Mouse (Mus musculus) myocyte (in vitro differentiated cells): Measurements from ENCODE around the gene Spag5. TPM values are rescaled to one million over a fixed set of nuclear protein-coding genes. Genes with fewer than 3 reads are reported as not detected.
A peak's percentile ranks its signal among the peaks of the same experiment; 100 is the strongest.

Experiments used
- H3K27me3 ChIP-seq: one replicate; pipeline ENCODE4 v1.6.1; 2011; ENCODE audit not compliant: control insufficient read depth, insufficient read depth, insufficient read length
- H3K36me3 ChIP-seq: one replicate; pipeline ENCODE4 v1.6.1; 2011; ENCODE audit not compliant: control insufficient read depth, insufficient read depth
- H3K4me2 ChIP-seq: one replicate; pipeline ENCODE4 v1.6.1; 2011; ENCODE audit warnings: low read depth, control low read depth
- H3K4me3 ChIP-seq: one replicate; pipeline ENCODE4 v1.5.1; 2011; ENCODE audit warnings: mild to moderate bottlenecking, control low read depth, moderate library complexity
- H3K79me2 ChIP-seq: one replicate; pipeline ENCODE4 v1.6.1; 2011; ENCODE audit not compliant: control insufficient read depth, insufficient read depth
- H3ac ChIP-seq: one replicate; pipeline ENCODE4 v1.6.1; 2011; ENCODE audit not compliant: control insufficient read depth, insufficient read length
- CEBPB ChIP-seq: IDR thresholded peaks from 2 replicates; pipeline ENCODE4 v1.6.1; 2011; ENCODE audit warnings: mild to moderate bottlenecking, moderate library complexity; ENCODE audit not compliant: poor library complexity, insufficient read depth, severe bottlenecking
- E2F4 ChIP-seq: IDR thresholded peaks from one replicate; pipeline ENCODE4 v1.6.1; 2011; ENCODE audit warnings: mild to moderate bottlenecking, control low read depth, moderate library complexity; ENCODE audit not compliant: insufficient read depth
- MAX ChIP-seq: IDR thresholded peaks from one replicate; pipeline ENCODE4 v1.6.1; 2011; ENCODE audit warnings: low read depth, mild to moderate bottlenecking, control low read depth
- MYOD1 ChIP-seq, 3 experiments: IDR thresholded peaks; one replicate each; pipeline ENCODE4 v1.6.1; 2011; ENCODE audit warnings: control low read depth in 2 of 3, low read depth in 2 of 3, mild to moderate bottlenecking in 2 of 3, moderate library complexity in 1 of 3; ENCODE audit not compliant: insufficient read length in 2 of 3, control insufficient read depth in 1 of 3
- MYOG ChIP-seq, 3 experiments: IDR thresholded peaks; one replicate each; pipeline ENCODE4 v1.6.1; 2011; ENCODE audit warnings: control low read depth in 2 of 3, low read depth in 2 of 3, mild to moderate bottlenecking in 2 of 3; ENCODE audit not compliant: insufficient read length in 2 of 3, control insufficient read depth in 1 of 3, insufficient read depth in 1 of 3
- POLR2A ChIP-seq: IDR thresholded peaks from one replicate; pipeline ENCODE4 v1.6.1; 2011; ENCODE audit warnings: low read depth, mild to moderate bottlenecking, control low read depth, moderate library complexity; ENCODE audit not compliant: insufficient read length
- POLR2AphosphoS2 ChIP-seq: IDR thresholded peaks from one replicate; pipeline ENCODE4 v1.6.1; 2011; ENCODE audit warnings: low read depth, control low read depth; ENCODE audit not compliant: insufficient read length
- REST ChIP-seq: IDR thresholded peaks from one replicate; pipeline ENCODE4 v1.6.1; 2011; ENCODE audit warnings: mild to moderate bottlenecking, control low read depth, moderate library complexity; ENCODE audit not compliant: insufficient read depth, insufficient read length
- SRF ChIP-seq: IDR thresholded peaks from one replicate; pipeline ENCODE4 v1.6.1; 2011; ENCODE audit warnings: low read depth; ENCODE audit not compliant: control insufficient read depth, insufficient read length
- TCF12 ChIP-seq: IDR thresholded peaks from one replicate; pipeline ENCODE4 v1.6.1; 2011; ENCODE audit warnings: mild to moderate bottlenecking, control low read depth; ENCODE audit not compliant: poor library complexity, insufficient read depth, severe bottlenecking
- TCF3 ChIP-seq: IDR thresholded peaks from one replicate; pipeline ENCODE4 v1.6.1; 2011; ENCODE audit warnings: low read depth, control low read depth; ENCODE audit not compliant: insufficient read length
- USF1 ChIP-seq: IDR thresholded peaks from one replicate; pipeline ENCODE4 v1.6.1; 2011; ENCODE audit warnings: low read depth, mild to moderate bottlenecking, control low read depth, moderate library complexity
- polyA plus RNA-seq: library from polyadenylated mRNA; unstranded; fragments of >200 nt; fragmentation: generic; extraction: Trizol; gene quantifications from one replicate; pipeline ENCODE4 v1.2.1, GENCODE M21; 2012; ENCODE audit warnings: missing spikeins

The Spag5 gene
- 19.2 TPM for polyA plus RNA-seq

DNA sequence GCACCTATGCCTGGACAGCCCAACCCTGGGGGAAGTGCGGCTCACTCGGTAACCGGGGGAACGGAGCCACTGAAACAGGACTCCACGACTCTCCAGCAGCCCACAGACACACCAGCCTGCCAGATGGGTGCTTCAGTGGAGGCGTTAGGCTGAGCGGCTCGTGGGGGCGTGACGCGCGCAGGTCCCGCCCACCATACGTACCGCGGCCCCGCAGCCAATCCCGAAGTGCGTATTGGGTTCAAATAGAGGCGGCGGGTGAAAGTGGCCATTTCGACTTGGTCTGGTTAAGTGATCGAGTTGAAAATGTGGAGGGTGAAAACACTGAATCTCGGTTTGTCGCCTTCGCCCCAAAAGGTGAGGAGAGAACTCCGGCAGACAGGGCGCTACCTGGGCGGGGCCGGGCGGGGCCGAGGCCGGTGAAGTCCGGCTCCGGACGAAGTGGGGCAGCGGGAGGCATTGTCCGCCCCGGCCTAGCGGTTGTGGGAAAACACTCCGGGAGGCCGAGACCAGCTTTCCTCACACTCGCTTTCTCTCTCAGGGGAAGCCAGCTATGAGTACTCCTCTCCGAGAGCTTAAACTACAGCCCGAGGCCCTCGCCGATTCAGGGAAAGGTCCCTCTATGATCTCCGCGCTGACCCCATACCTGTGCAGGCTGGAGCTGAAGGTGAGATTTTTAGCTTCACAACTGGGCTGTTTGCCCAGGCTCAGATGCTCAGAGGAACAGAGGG is at the start of gene Spag5:
Gene Spag5 (plus strand): TSS at position 173 of the 728 bp plus-strand sequence.
- peak within 1 kb of the TSS; percentile 60 for H3K4me3 ChIP-seq
- H3K27me3 ChIP-seq, result no peaks in the 10 kb centered on the region
- H3ac ChIP-seq, result no peak within 1 kb of the TSS
- H3K4me2 ChIP-seq, result peak within 1 kb of the TSS; percentile 81
- H3K79me2 ChIP-seq, result peaks cover 44% of the 10 kb centered on the region
- TF ChIP-seq MYOG (IDR thresholded peaks at IDR 0.05; ENCODE audit: control insufficient read depth in 1 of 3, insufficient read depth in 1 of 3, insufficient read length in 2 of 3, low read depth in 2 of 3) (peak in 1 of 3 experiments; percentile 58), CEBPB (no peak), TCF3 (no peak), SRF (no peak), POLR2AphosphoS2 (peak; percentile 97), REST (no peak), USF1 (no peak), TCF12 (no peak), POLR2A (peak; percentile 97), MYOD1 (IDR thresholded peaks at IDR 0.05; ENCODE audit: control insufficient read depth in 1 of 3, insufficient read length in 2 of 3, low read depth in 2 of 3) (peak in 1 of 3 experiments; percentile 39), MAX (no peak), E2F4 (peak; percentile 96)
- H3K36me3 ChIP-seq, result peaks cover 13% of the 10 kb centered on the region

DNA sequence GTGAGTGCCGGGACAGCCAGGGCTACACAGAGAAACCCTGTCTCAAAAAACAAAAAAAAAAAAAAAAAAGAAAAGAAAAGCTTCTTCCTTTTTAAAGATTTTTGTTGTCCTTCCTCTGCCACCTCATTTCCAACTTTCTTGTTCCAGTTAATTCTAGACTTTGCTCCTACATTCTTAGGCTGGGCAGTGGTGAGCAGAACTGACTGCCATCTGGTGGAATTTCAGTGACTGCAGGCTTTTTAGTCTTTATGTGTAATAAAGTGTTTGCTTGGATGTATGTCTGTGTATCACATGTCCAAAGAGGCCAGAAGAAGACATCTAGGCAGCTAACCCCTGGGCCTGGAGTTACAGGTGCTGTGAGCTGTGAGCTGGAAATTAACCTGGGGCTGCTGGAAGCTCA is 44.7 kb upstream of the Spag5 start:
- Histone ChIP-seq H3K27me3 (no peaks in the 10 kb centered on the region), H3K79me2 (peaks cover 7% of the 10 kb centered on the region), H3K4me2 (no peak overlapping the region), H3K4me3 (no peak overlapping the region), H3ac (no peak overlapping the region), H3K36me3 (peaks cover 15% of the 10 kb centered on the region)
- TF ChIP-seq SRF (no peak), POLR2A (no peak)

DNA sequence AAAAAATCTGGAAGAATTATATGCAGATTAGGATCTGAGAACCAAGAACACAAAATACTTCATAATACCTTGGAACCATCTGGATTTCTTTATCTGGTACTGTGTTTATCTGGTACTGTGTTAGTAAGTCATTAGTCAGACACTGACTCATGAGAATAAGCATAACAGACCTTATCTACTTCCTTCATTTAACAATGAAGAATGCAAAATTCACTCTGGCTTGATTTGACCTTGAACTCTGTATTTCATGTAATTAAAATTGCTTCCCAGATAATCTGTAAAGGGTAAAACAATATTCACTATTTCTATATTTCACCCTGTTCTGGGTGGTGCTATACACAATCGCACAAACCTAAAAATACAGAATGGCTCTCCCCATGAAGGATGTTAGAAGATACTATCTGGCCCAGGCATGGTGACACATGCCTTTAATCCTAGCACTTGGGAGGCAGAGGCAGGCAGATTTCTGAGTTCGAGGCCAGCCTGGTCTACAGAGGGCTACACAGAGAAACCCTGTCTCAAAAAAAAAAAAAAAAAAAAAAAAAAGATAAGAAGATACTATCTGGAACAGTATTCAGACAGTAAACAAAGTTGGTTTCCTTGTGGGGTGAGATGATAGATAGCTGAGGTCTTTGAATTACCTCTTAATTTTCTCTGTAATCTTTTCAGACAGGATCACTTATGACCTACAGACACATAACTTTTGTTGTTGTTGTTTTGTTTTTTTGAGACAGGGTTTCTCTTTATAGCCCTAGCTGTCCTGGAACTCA is 40.7 kb upstream of the Spag5 start:
- Histone ChIP-seq H3K4me3 (no peak overlapping the region), H3K27me3 (no peaks in the 10 kb centered on the region), H3K4me2 (peak overlapping the region; percentile 42), H3K79me2 (peaks cover 15% of the 10 kb centered on the region), H3K36me3 (peaks cover 20% of the 10 kb centered on the region), H3ac (no peak overlapping the region)
- TF ChIP-seq POLR2A (no peak), E2F4 (no peak), USF1 (no peak), POLR2AphosphoS2 (no peak), CEBPB (no peak), SRF (no peak), REST (no peak), MAX (no peak), MYOG (IDR thresholded peaks at IDR 0.05; ENCODE audit: control insufficient read depth in 1 of 3, insufficient read depth in 1 of 3, insufficient read length in 2 of 3, low read depth in 2 of 3) (no peak), TCF12 (no peak), MYOD1 (IDR thresholded peaks at IDR 0.05; ENCODE audit: control insufficient read depth in 1 of 3, insufficient read length in 2 of 3, low read depth in 2 of 3) (no peak), TCF3 (no peak)

DNA sequence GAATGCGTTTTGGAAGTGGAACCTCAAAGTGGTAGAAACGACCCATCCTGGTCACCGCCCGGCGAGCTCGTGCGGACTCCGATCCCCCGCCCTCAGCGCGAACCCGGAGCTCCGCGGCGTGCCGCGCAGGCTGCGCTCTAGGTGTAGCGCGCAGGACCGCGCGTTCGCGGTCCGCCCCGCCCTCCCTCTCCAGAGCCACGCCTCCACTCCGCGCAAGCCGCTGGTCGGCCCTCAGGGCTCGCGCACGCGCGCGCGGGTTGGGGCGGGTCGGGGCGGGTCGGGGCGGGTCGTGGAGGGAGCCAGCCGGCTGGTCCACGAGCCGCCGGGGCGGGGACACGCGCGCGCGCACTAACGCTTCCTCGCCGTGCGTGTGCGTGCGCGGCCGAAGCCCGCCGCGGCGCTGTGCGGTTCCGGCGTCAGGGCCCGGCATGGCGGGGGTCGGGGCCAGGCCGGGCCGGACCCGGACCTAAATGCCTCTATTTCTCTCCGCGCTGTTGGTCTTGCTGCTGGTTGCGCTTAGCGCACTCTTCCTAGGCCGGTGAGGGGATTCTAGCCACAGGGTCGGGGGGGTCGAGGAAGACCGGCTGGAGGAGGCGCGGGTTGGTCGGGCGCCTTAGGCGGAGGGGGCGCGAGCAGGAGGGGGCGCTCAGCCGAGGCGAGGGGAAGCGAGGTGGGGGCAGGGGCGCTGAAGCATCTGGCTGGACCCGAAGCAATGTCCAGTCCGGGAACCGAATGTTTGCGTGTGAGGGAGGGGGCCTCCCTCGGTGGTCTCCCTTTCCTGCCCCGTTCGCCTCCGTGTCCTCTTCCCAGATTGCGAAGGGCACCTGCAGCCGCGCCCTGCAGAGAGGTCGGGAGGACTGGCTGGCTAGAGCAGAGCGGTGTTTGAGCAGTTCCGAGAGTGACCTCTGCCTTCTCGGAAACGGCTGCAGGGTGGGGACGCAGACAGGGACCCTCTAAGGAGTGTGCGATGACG is 39.7 kb upstream of the Spag5 start, which contains the start of gene 2610507B11Rik:
Gene 2610507B11Rik (plus strand): TSS at position 373 of the 973 bp plus-strand sequence.
- Histone ChIP-seq H3K79me2 (peaks cover 15% of the 10 kb centered on the region), H3K4me2 (peak within 1 kb of the TSS; percentile 79), H3K36me3 (peaks cover 26% of the 10 kb centered on the region), H3K4me3 (peak within 1 kb of the TSS; percentile 91), H3K27me3 (no peaks in the 10 kb centered on the region), H3ac (peak within 1 kb of the TSS; percentile 30)
- no peak for TF ChIP-seq SRF
- peak in 1 of 3 experiments; percentile 16 for TF ChIP-seq MYOG (IDR thresholded peaks at IDR 0.05; ENCODE audit: control insufficient read depth in 1 of 3, insufficient read depth in 1 of 3, insufficient read length in 2 of 3, low read depth in 2 of 3)
- no peak for TF ChIP-seq TCF3
- no peak for TF ChIP-seq E2F4
- TF ChIP-seq MAX, result no peak
- TF ChIP-seq TCF12, result no peak
- peak in 1 of 3 experiments; percentile 7 for TF ChIP-seq MYOD1 (IDR thresholded peaks at IDR 0.05; ENCODE audit: control insufficient read depth in 1 of 3, insufficient read length in 2 of 3, low read depth in 2 of 3)
- peak; percentile 82 for TF ChIP-seq POLR2A
- no peak for TF ChIP-seq REST
- TF ChIP-seq POLR2AphosphoS2, result peak; percentile 71
- TF ChIP-seq CEBPB, result no peak
- no peak for TF ChIP-seq USF1
